Mouse (Mus musculus) liver (tissue): Measurements from ENCODE around the gene Itgav.

Experiments used
- DNase-seq: peaks from one replicate; pipeline ENCODE4 v3.0.0-alpha.2; 2020; ENCODE audit warnings: mixed read lengths

Itgav gene

GRCm38 (mm10) chr2:83828895-83829539 lies 104.8 kb downstream of the Itgav start:
- no peak for DNase-seq

- DNase-seq = no peak
Measured at GRCm38 (mm10) chr2:83832903-83833302, 108.7 kb downstream of the Itgav start.

- no peak for DNase-seq
Measured at GRCm38 (mm10) chr2:83835313-83836070, 111.3 kb downstream of the Itgav start.

GRCm38 (mm10) chr2:83848495-83848894 lies 124.3 kb downstream of the Itgav start:
- no peak for DNase-seq

GRCm38 (mm10) chr2:83853423-83853822 lies 129.2 kb downstream of the Itgav start:
- DNase-seq = no peak

GRCm38 (mm10) chr2:83856236-83856635 lies 132.0 kb downstream of the Itgav start:
- DNase-seq = no peak
